Mouse (Mus musculus): ENCODE measurements around the gene Spdef. TPM values are rescaled to one million over a fixed set of nuclear protein-coding genes. Genes with fewer than 3 reads are reported as not detected.

Gene Spdef
- total and polyA plus RNA-seq, 2 experiments from 2014 or later: 3.7 to 4.7 TPM

DNA sequence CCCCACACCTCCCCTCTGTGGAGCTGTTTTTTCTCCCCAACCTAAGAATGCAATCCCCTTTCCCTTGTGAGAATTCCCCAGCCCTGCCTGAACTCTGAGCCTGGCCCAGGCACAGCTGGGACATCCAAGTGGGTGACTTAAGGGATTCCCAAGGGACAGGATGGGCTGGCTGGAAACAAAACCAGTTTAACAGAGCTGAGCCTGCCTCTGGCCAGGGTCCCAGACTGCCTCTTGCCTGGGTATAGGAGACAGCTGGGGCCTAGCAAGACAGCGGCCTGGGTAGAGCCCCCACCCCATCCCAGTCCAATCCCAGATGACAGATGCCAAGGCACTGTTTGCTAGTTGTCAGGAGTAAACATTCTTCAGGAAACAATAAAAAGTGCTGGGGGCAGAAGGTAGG is 15.9 kb downstream of the Spdef start:
- Histone ChIP-seq H3K4me2 (ENCODE audit: low read depth, low read length, poor library complexity, severe bottlenecking) (no peak overlapping the region), H3K9ac (replicated peaks; ENCODE audit: low read length, poor library complexity, severe bottlenecking) (no peak overlapping the region), H3K36me3 (ENCODE audit: insufficient read depth, low read length) (peaks cover 3% of the 10 kb centered on the region; the same call in 1 of the 2 replicates), H3K27ac (ENCODE audit: low read depth, low read length) (no peak overlapping the region), H3K4me3 (ENCODE audit: low read depth, low read length) (no peak overlapping the region), H3K27me3 (ENCODE audit: insufficient read depth, low read length) (no peaks in the 10 kb centered on the region), H3K4me1 (ENCODE audit: insufficient read depth, low read length) (peaks cover 9% of the 10 kb centered on the region; the same call in 1 of the 2 replicates), H3K9me3 (ENCODE audit: low read length) (no peaks in the 10 kb centered on the region)
- ATAC-seq (ENCODE audit: low FRiP score) (no peak), DNase-seq (ENCODE audit: low spot score) (peak; percentile 75)
- TF ChIP-seq CTCF (IDR thresholded peaks at IDR 0.05): no peak
- WGBS: 44% methylated on average over 1 of the region's 1 CpGs

DNA sequence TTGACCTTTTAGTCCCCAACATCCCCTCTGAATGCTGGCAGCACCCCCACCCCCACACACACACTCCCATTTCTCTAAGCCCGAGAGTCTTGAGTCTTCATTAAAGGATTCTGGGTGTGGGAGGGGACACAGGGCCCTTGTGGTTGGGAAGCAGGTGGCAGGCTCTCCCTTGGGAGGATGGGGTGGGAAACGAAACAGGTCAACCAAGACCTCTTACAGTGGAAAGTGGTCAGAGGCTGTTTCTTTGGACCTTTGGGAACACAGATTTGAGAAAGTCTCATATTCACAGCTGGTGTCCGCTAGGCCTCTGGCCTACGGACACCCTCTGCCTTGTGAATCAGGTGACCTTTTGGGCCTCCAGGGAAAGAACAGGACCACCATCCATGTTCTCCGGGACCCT is 19.1 kb downstream of the Spdef start:
- Histone ChIP-seq H3K27ac (ENCODE audit: low read depth, low read length) (no peak overlapping the region), H3K4me1 (ENCODE audit: insufficient read depth, low read length) (no peaks in the 10 kb centered on the region), H3K4me2 (ENCODE audit: low read depth, low read length, poor library complexity, severe bottlenecking) (no peak overlapping the region), H3K9ac (replicated peaks; ENCODE audit: low read length, poor library complexity, severe bottlenecking) (no peak overlapping the region), H3K9me3 (ENCODE audit: low read length) (no peaks in the 10 kb centered on the region), H3K27me3 (ENCODE audit: insufficient read depth, low read length) (no peaks in the 10 kb centered on the region), H3K36me3 (ENCODE audit: insufficient read depth, low read length) (peaks cover 10% of the 10 kb centered on the region), H3K4me3 (ENCODE audit: low read depth, low read length) (no peak overlapping the region)
- 82% methylated on average over 5 of the region's 5 CpGs for WGBS
- no peak for ATAC-seq (ENCODE audit: low FRiP score)
- DNase-seq (ENCODE audit: low spot score): no peak
- TF ChIP-seq CTCF (IDR thresholded peaks at IDR 0.05): no peak

DNA sequence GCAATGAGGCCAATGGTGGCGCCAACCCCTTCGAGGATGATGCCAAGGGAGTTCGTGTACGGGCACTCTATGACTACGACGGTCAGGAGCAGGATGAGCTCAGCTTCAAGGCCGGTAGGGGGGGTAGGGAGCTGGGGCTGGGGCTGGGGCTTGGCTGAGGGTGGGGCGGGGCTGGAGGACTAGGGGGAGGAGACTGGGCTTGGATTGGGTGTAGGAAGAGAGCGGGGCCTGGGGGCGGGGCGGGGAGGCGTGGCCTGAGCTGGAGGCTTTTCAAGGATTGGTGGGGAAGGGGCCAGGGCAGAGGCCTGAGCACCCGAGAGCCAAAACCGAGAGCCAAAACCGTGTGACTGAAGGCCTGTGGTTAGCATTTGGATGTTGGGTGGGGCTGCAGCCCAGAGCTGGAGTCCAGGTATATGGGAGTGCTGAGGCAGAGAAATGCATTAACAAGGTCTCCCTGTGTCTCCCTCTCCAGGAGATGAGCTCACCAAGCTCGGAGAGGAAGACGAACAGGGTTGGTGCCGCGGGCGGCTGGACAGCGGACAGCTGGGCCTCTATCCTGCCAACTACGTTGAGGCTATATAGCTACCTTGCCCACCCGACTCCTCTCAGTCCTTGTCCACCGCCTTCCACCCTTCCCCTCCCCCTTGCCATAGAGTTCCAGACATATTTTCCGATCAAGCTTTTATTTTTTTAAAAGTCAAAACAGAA is 20.6 kb downstream of the Spdef start:
- DNase-seq (ENCODE audit: low spot score) (peak; percentile 86), ATAC-seq (ENCODE audit: low FRiP score) (peak; percentile 62)
- TF ChIP-seq CTCF (IDR thresholded peaks at IDR 0.05): 0 out of 2 replicates have a peak, but pooled peaks have one; percentile 15
- Histone ChIP-seq H3K4me1 (ENCODE audit: insufficient read depth, low read length) (no peaks in the 10 kb centered on the region), H3K27me3 (ENCODE audit: insufficient read depth, low read length) (no peaks in the 10 kb centered on the region), H3K9me3 (ENCODE audit: low read length) (no peaks in the 10 kb centered on the region), H3K4me3 (ENCODE audit: low read depth, low read length) (no peak overlapping the region), H3K36me3 (ENCODE audit: insufficient read depth, low read length) (peaks cover 10% of the 10 kb centered on the region), H3K27ac (ENCODE audit: low read depth, low read length) (no peak overlapping the region), H3K9ac (replicated peaks; ENCODE audit: low read length, poor library complexity, severe bottlenecking) (no peak overlapping the region), H3K4me2 (ENCODE audit: low read depth, low read length, poor library complexity, severe bottlenecking) (peak overlapping the region; percentile 15)
- WGBS: 8% methylated on average over 25 of the region's 25 CpGs

DNA sequence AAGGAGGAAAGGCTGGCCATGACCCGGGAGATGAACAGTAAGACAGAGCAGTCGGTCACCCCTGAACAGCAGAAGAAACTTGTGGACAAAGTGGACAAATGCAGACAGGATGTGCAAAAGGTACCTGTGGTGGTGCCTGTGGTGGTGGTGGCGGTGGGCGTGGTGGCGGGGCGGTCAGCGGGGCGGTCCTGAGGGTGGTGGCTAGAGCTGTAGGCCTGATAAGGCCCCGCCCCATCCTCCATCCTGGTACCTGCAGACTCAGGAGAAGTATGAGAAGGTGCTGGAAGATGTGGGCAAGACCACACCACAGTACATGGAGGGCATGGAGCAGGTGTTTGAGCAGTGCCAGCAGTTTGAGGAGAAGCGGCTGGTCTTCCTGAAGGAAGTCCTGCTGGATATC is 23.1 kb downstream of the Spdef start:
- 53% methylated on average over 10 of the region's 10 CpGs for WGBS
- H3K36me3 ChIP-seq (ENCODE audit: insufficient read depth, low read length): peaks cover 10% of the 10 kb centered on the region
- TF ChIP-seq CTCF (IDR thresholded peaks at IDR 0.05): no peak
- no peak overlapping the region for H3K4me3 ChIP-seq (ENCODE audit: low read depth, low read length)
- no peaks in the 10 kb centered on the region for H3K27me3 ChIP-seq (ENCODE audit: insufficient read depth, low read length)
- H3K27ac ChIP-seq (ENCODE audit: low read depth, low read length): no peak overlapping the region
- no peaks in the 10 kb centered on the region for H3K9me3 ChIP-seq (ENCODE audit: low read length)
- peaks cover 4% of the 10 kb centered on the region; the same call in 1 of the 2 replicates for H3K4me1 ChIP-seq (ENCODE audit: insufficient read depth, low read length)
- H3K4me2 ChIP-seq (ENCODE audit: low read depth, low read length, poor library complexity, severe bottlenecking): no peak overlapping the region
- H3K9ac ChIP-seq (replicated peaks; ENCODE audit: low read length, poor library complexity, severe bottlenecking): no peak overlapping the region
- DNase-seq (ENCODE audit: low spot score) (no peak), ATAC-seq (ENCODE audit: low FRiP score) (no peak)

DNA sequence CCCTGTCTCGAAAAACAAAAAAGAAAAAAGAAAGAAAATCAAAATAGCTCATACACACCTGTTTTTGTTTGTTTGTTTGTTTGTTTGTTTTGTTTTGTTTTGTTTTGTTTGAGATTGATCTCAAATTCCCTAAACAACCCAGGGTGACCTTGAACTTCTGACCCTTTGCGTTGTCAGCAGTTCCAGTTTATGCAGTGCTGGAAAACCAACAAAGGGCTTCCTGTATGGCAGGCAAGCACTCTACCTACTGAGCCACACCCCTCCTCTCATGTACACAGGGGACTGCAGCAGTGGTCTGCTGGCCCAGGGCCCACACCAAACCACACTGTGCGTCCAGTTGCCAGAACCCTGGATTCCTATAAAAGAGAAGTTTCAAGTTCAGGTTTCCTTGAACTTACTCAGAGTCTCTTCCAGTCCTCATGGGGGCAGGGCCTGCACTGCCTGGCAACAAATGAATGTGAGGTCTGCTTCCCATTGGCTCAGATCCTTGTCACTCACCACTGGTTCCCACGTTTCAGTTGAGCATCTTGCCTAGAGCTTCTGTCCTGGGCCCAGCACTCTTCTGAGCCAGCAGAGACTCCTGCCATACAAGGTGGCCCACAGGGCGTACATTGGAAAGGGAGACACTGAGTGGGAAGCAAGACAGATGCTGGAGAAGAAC is 24.7 kb downstream of the Spdef start:
- Histone ChIP-seq H3K4me2 (ENCODE audit: low read depth, low read length, poor library complexity, severe bottlenecking) (no peak overlapping the region), H3K27me3 (ENCODE audit: insufficient read depth, low read length) (no peaks in the 10 kb centered on the region), H3K36me3 (ENCODE audit: insufficient read depth, low read length) (peaks cover 10% of the 10 kb centered on the region), H3K27ac (ENCODE audit: low read depth, low read length) (no peak overlapping the region), H3K9ac (replicated peaks; ENCODE audit: low read length, poor library complexity, severe bottlenecking) (no peak overlapping the region), H3K4me1 (ENCODE audit: insufficient read depth, low read length) (peaks cover 4% of the 10 kb centered on the region; the same call in 1 of the 2 replicates), H3K9me3 (ENCODE audit: low read length) (no peaks in the 10 kb centered on the region), H3K4me3 (ENCODE audit: low read depth, low read length) (no peak overlapping the region)
- WGBS: 65% methylated on average over 5 of the region's 5 CpGs
- DNase-seq (ENCODE audit: low spot score) (peak; percentile 54), ATAC-seq (ENCODE audit: low FRiP score) (no peak)
- TF ChIP-seq CTCF (IDR thresholded peaks at IDR 0.05): no peak

- no peak for ATAC-seq (ENCODE audit: low FRiP score)
- no peak overlapping the region for H3K4me3 ChIP-seq (ENCODE audit: low read depth, low read length)
- 4% methylated on average over 33 of the region's 34 CpGs for WGBS
These were observed 26.2 kb downstream of the Spdef start for GRCm38 (mm10) chr17:27702518-27702917.

More at GRCm38 (mm10) chr17:27702518-27702917, 26.2 kb downstream of the Spdef start:
- no peaks in the 10 kb centered on the region for H3K27me3 ChIP-seq (ENCODE audit: insufficient read depth, low read length)
- no peak overlapping the region for H3K9ac ChIP-seq (replicated peaks; ENCODE audit: low read length, poor library complexity, severe bottlenecking)
- DNase-seq (ENCODE audit: low spot score): peak; percentile 68
- peaks cover 6% of the 10 kb centered on the region for H3K36me3 ChIP-seq (ENCODE audit: insufficient read depth, low read length)
- H3K4me1 ChIP-seq (ENCODE audit: insufficient read depth, low read length): peaks cover 4% of the 10 kb centered on the region; the same call in 1 of the 2 replicates
- TF ChIP-seq CTCF (IDR thresholded peaks at IDR 0.05): peak; percentile 71
- H3K27ac ChIP-seq (ENCODE audit: low read depth, low read length): no peak overlapping the region
- no peaks in the 10 kb centered on the region for H3K9me3 ChIP-seq (ENCODE audit: low read length)
- peak overlapping the region; percentile 30 for H3K4me2 ChIP-seq (ENCODE audit: low read depth, low read length, poor library complexity, severe bottlenecking)
